Mouse (Mus musculus) embryonic facial prominence, embryonic 15.5 days (tissue): ENCODE measurements at regions not wholly inside any gene's neighbourhood (a gene's known extent, or its start where the extent isn't known, plus 50 kb on each side); places are given as distances from the start of the nearest gene placed in this dataset.

Experiments used
- ATAC-seq: fragments of 200-750 bp; cut with Nextera tagmentation; 2 replicates; pipeline ENCODE4 v1.8.0; 2017; ENCODE audit warnings: low read depth, moderate TSS enrichment; ENCODE audit not compliant: insufficient number of reproducible peaks, low FRiP score, low TSS enrichment
- H3K27ac ChIP-seq: fragments of 300-500 bp; sonication (generic); replicated peaks from 2 replicates; pipeline ENCODE4 v1.5.1; 2015; ENCODE audit warnings: mild to moderate bottlenecking, inconsistent platforms
- H3K27me3 ChIP-seq: fragments of 300-500 bp; sonication (generic); 2 replicates; pipeline ENCODE4 v1.6.1; 2015; ENCODE audit warnings: inconsistent platforms
- H3K36me3 ChIP-seq: fragments of 300-500 bp; sonication (generic); 2 replicates; pipeline ENCODE4 v1.6.1; 2015; ENCODE audit warnings: mild to moderate bottlenecking, inconsistent platforms
- H3K4me1 ChIP-seq: fragments of 300-500 bp; sonication (generic); 2 replicates; pipeline ENCODE4 v1.6.1; 2015; ENCODE audit warnings: inconsistent platforms
- H3K4me2 ChIP-seq: fragments of 300-500 bp; sonication (generic); replicated peaks from 2 replicates; pipeline ENCODE4 v1.6.1; 2015; ENCODE audit warnings: mild to moderate bottlenecking, inconsistent platforms
- H3K4me3 ChIP-seq: fragments of 300-500 bp; sonication (generic); replicated peaks from 2 replicates; pipeline ENCODE4 v1.5.1; 2015; ENCODE audit warnings: mild to moderate bottlenecking, inconsistent platforms
- H3K9ac ChIP-seq: fragments of 300-500 bp; sonication (generic); 2 replicates; pipeline ENCODE4 v1.6.1; 2015; ENCODE audit warnings: inconsistent platforms
- H3K9me3 ChIP-seq: fragments of 300-500 bp; sonication (generic); replicated peaks from 2 replicates; pipeline ENCODE4 v1.6.1; 2016; ENCODE audit warnings: inconsistent platforms
- WGBS: fragments of 180-500 bp; shearing (Covaris S2); methylation state at CpG from one replicate; pipeline ENCODE4 v1.1.7; 2015; 5-methylcytosine and 5-hydroxymethylcytosine counted together

GRCm38 (mm10) chr1:42012911-42013310 is 682.7 kb upstream of the Pou3f3 start:
- H3K36me3 ChIP-seq = no peaks in the 10 kb centered on the region
- no peaks in the 10 kb centered on the region for H3K27me3 ChIP-seq
- no peak overlapping the region for H3K9ac ChIP-seq
- WGBS = 77% methylated on average over 3 of the region's 3 CpGs
- no peaks in the 10 kb centered on the region for H3K9me3 ChIP-seq
- no peaks in the 10 kb centered on the region for H3K4me1 ChIP-seq
- ATAC-seq = no peak
- H3K4me2 ChIP-seq = no peak overlapping the region
- no peak overlapping the region for H3K4me3 ChIP-seq
- no peak overlapping the region for H3K27ac ChIP-seq

GRCm38 (mm10) chr1:42018966-42019365 is 676.6 kb upstream of the Pou3f3 start:
- Histone ChIP-seq H3K36me3 (no peaks in the 10 kb centered on the region), H3K9ac (no peak overlapping the region), H3K4me1 (no peaks in the 10 kb centered on the region), H3K4me3 (no peak overlapping the region), H3K27me3 (no peaks in the 10 kb centered on the region), H3K27ac (no peak overlapping the region), H3K4me2 (no peak overlapping the region), H3K9me3 (no peaks in the 10 kb centered on the region)
- no peak for ATAC-seq
- 70% methylated on average over 2 of the region's 2 CpGs for WGBS

- Histone ChIP-seq H3K36me3 (no peaks in the 10 kb centered on the region), H3K4me1 (0 out of 2 replicates have a peak, but pooled peaks cover 6% of the 10 kb centered on the region), H3K9me3 (no peaks in the 10 kb centered on the region), H3K4me3 (no peak overlapping the region), H3K27me3 (no peaks in the 10 kb centered on the region), H3K27ac (no peak overlapping the region), H3K9ac (no peak overlapping the region), H3K4me2 (no peak overlapping the region)
- no peak for ATAC-seq
- whole genome bisulfite sequencing = 73% methylated on average over 6 of the region's 6 CpGs
These were observed 669.8 kb upstream of the Pou3f3 start for GRCm38 (mm10) chr1:42025781-42026180.

- H3K9me3 ChIP-seq = no peaks in the 10 kb centered on the region
- no peak overlapping the region for H3K27ac ChIP-seq
- H3K9ac ChIP-seq = no peak overlapping the region
- H3K27me3 ChIP-seq = no peaks in the 10 kb centered on the region
- H3K4me1 ChIP-seq = 0 out of 2 replicates have a peak, but pooled peaks cover 6% of the 10 kb centered on the region
- WGBS = 20% methylated on average over 5 of the region's 5 CpGs
- ATAC-seq = no peak
- 0 out of 2 replicates have a peak overlapping the region, but pooled peaks have one; percentile 6 for H3K4me2 ChIP-seq
- no peaks in the 10 kb centered on the region for H3K36me3 ChIP-seq
- no peak overlapping the region for H3K4me3 ChIP-seq
These were observed 669.1 kb upstream of the Pou3f3 start for GRCm38 (mm10) chr1:42026423-42026822.

- no peaks in the 10 kb centered on the region for H3K9me3 ChIP-seq
- H3K9ac ChIP-seq = no peak overlapping the region
- H3K4me2 ChIP-seq = no peak overlapping the region
- no peaks in the 10 kb centered on the region for H3K36me3 ChIP-seq
- H3K27me3 ChIP-seq = no peaks in the 10 kb centered on the region
- no peak for ATAC-seq
- no peak overlapping the region for H3K27ac ChIP-seq
- H3K4me3 ChIP-seq = no peak overlapping the region
- no peaks in the 10 kb centered on the region for H3K4me1 ChIP-seq
- 82% methylated on average over 2 of the region's 2 CpGs for WGBS
These were observed 661.8 kb upstream of the Pou3f3 start for GRCm38 (mm10) chr1:42033786-42034185.

- no peaks in the 10 kb centered on the region for H3K4me1 ChIP-seq
- no peaks in the 10 kb centered on the region for H3K9me3 ChIP-seq
- no peaks in the 10 kb centered on the region for H3K27me3 ChIP-seq
- WGBS = 87% methylated on average over 4 of the region's 4 CpGs
- no peak overlapping the region for H3K4me2 ChIP-seq
- H3K27ac ChIP-seq = no peak overlapping the region
- H3K9ac ChIP-seq = no peak overlapping the region
- no peak for ATAC-seq
- H3K36me3 ChIP-seq = no peaks in the 10 kb centered on the region
- H3K4me3 ChIP-seq = no peak overlapping the region
These were observed 660.2 kb upstream of the Pou3f3 start for GRCm38 (mm10) chr1:42035371-42035770.

GRCm38 (mm10) chr1:42041544-42041943 is 654.0 kb upstream of the Pou3f3 start:
- H3K4me1 ChIP-seq = no peaks in the 10 kb centered on the region
- H3K27ac ChIP-seq = no peak overlapping the region
- no peak overlapping the region for H3K4me3 ChIP-seq
- no peak for ATAC-seq
- H3K36me3 ChIP-seq = no peaks in the 10 kb centered on the region
- no peak overlapping the region for H3K9ac ChIP-seq
- H3K9me3 ChIP-seq = no peaks in the 10 kb centered on the region
- H3K27me3 ChIP-seq = no peaks in the 10 kb centered on the region
- no peak overlapping the region for H3K4me2 ChIP-seq
- 50% methylated on average over 2 of the region's 2 CpGs for WGBS

GRCm38 (mm10) chr1:42058494-42058893 is 637.1 kb upstream of the Pou3f3 start:
- Histone ChIP-seq H3K4me3 (no peak overlapping the region), H3K27ac (no peak overlapping the region), H3K36me3 (no peaks in the 10 kb centered on the region), H3K4me2 (no peak overlapping the region), H3K9me3 (no peaks in the 10 kb centered on the region), H3K27me3 (no peaks in the 10 kb centered on the region), H3K9ac (no peak overlapping the region), H3K4me1 (no peaks in the 10 kb centered on the region)
- ATAC-seq = no peak

GRCm38 (mm10) chr1:42070064-42070463 is 625.5 kb upstream of the Pou3f3 start:
- no peak overlapping the region for H3K4me3 ChIP-seq
- no peak overlapping the region for H3K9ac ChIP-seq
- H3K36me3 ChIP-seq = no peaks in the 10 kb centered on the region
- H3K4me2 ChIP-seq = no peak overlapping the region
- no peak for ATAC-seq
- H3K4me1 ChIP-seq = no peaks in the 10 kb centered on the region
- 68% methylated on average over 5 of the region's 5 CpGs for WGBS
- H3K9me3 ChIP-seq = no peaks in the 10 kb centered on the region
- H3K27me3 ChIP-seq = no peaks in the 10 kb centered on the region
- no peak overlapping the region for H3K27ac ChIP-seq

- WGBS = 45% methylated on average over 2 of the region's 2 CpGs
- Histone ChIP-seq H3K9ac (no peak overlapping the region), H3K9me3 (no peaks in the 10 kb centered on the region), H3K27me3 (no peaks in the 10 kb centered on the region), H3K4me3 (no peak overlapping the region), H3K27ac (no peak overlapping the region), H3K36me3 (no peaks in the 10 kb centered on the region), H3K4me1 (no peaks in the 10 kb centered on the region), H3K4me2 (no peak overlapping the region)
- no peak for ATAC-seq
These were observed 599.5 kb upstream of the Pou3f3 start for GRCm38 (mm10) chr1:42096026-42096425.

- Histone ChIP-seq H3K9ac (no peak overlapping the region), H3K4me2 (no peak overlapping the region), H3K27me3 (no peaks in the 10 kb centered on the region), H3K27ac (no peak overlapping the region), H3K4me3 (no peak overlapping the region), H3K36me3 (no peaks in the 10 kb centered on the region), H3K9me3 (no peaks in the 10 kb centered on the region), H3K4me1 (no peaks in the 10 kb centered on the region)
- ATAC-seq = no peak
- 68% methylated on average over 2 of the region's 2 CpGs for WGBS
These were observed 597.0 kb upstream of the Pou3f3 start for GRCm38 (mm10) chr1:42098580-42098979.

- ATAC-seq = no peak
- Histone ChIP-seq H3K36me3 (no peaks in the 10 kb centered on the region), H3K9me3 (no peaks in the 10 kb centered on the region), H3K4me3 (no peak overlapping the region), H3K4me2 (no peak overlapping the region), H3K27me3 (no peaks in the 10 kb centered on the region), H3K4me1 (no peaks in the 10 kb centered on the region), H3K9ac (no peak overlapping the region), H3K27ac (no peak overlapping the region)
- WGBS = 34% methylated on average over 5 of the region's 5 CpGs
These were observed 588.0 kb upstream of the Pou3f3 start for GRCm38 (mm10) chr1:42107521-42107920.
